ENCODE assay signal across 8 mouse cellular contexts in genomic region chr9:118506404-118507231, GRCm38 (mm10). TPM values are rescaled to one million over a fixed set of nuclear protein-coding genes. Genes with fewer than 3 reads are reported as not detected.
DNase-seq lines count a peak whose midpoint lies in the region; ATAC-seq and TF ChIP-seq lines count a peak whose summit lies in the region.

No protein-coding gene starts in this region.

- DNase-seq in Muller cell, postnatal 12 days (ENCODE audit: inconsistent ontology term), result peak; percentile 55
- DNase-seq in cerebellum, postnatal 14 days, result peak; percentile 41 to 51
- DNase-seq in frontal cortex, postnatal 14 days (ENCODE audit: low spot score in 2 of 2), result no peak

- peak overlapping the region; percentile 74 for H3ac ChIP-seq in C2C12 (ENCODE audit: control insufficient read depth, insufficient read length, low read depth)

- no peaks in the 10 kb centered on the region for H3K9me3 ChIP-seq in intestine, embryonic 16.5 days (ENCODE audit: control insufficient read depth, low read length)
- no peaks in the 10 kb centered on the region for H3K9me3 ChIP-seq in liver, embryonic 15.5 days (replicated peaks)
- no peaks in the 10 kb centered on the region for H3K9me3 ChIP-seq in neural tube, embryonic 13.5 days

- H3K36me3 ChIP-seq in C2C12 (ENCODE audit: control insufficient read depth, insufficient read depth), result no peaks in the 10 kb centered on the region
- H3K36me3 ChIP-seq in intestine, embryonic 16.5 days (ENCODE audit: control insufficient read depth, insufficient read depth, low read length), result no peaks in the 10 kb centered on the region
- 0 out of 2 replicates have a peak, but pooled peaks cover 3% of the 10 kb centered on the region for H3K36me3 ChIP-seq in liver, embryonic 15.5 days (replicated peaks)
- H3K36me3 ChIP-seq in neural tube, embryonic 13.5 days, result 0 out of 2 replicates have a peak, but pooled peaks cover 5% of the 10 kb centered on the region

- H3K79me2 ChIP-seq in C2C12 (ENCODE audit: control insufficient read depth, insufficient read depth), result peaks cover 55% of the 10 kb centered on the region

- peak overlapping the region; percentile 72 for H3K4me3 ChIP-seq in C2C12 (ENCODE audit: insufficient read depth, poor library complexity, severe bottlenecking)
- peak overlapping the region; percentile 90 for H3K4me3 ChIP-seq in intestine, embryonic 16.5 days (ENCODE audit: low read length)
- peak overlapping the region; percentile 85 for H3K4me3 ChIP-seq in liver, embryonic 15.5 days (replicated peaks)
- peak overlapping the region; percentile 93 for H3K4me3 ChIP-seq in neural tube, embryonic 13.5 days

- peak overlapping the region; percentile 84 for H3K4me2 ChIP-seq in intestine, embryonic 16.5 days (ENCODE audit: low read depth, low read length)
- H3K4me2 ChIP-seq in liver, embryonic 15.5 days, result peak overlapping the region; percentile 87
- H3K4me2 ChIP-seq in neural tube, embryonic 13.5 days, result peak overlapping the region; percentile 99

- no peak for TF ChIP-seq CTCF in C2C12 (IDR thresholded peaks at IDR 0.05; ENCODE audit: control insufficient read depth, insufficient read depth, insufficient read length)

- under 1% methylated on average over 57 of the region's 57 CpGs for WGBS in intestine, embryonic 16.5 days
- under 1% methylated on average over 57 of the region's 57 CpGs for WGBS in liver, embryonic 15.5 days (ENCODE audit: insufficient replicate concordance)
- under 1% methylated on average over 57 of the region's 57 CpGs for WGBS in neural tube, embryonic 13.5 days

- peak overlapping the region; percentile 93 for H3K9ac ChIP-seq in intestine, embryonic 16.5 days (ENCODE audit: low read depth, low read length)
- peak overlapping the region; percentile 83 for H3K9ac ChIP-seq in liver, embryonic 15.5 days
- H3K9ac ChIP-seq in neural tube, embryonic 13.5 days, result peak overlapping the region; percentile 95

- H3K27ac ChIP-seq in intestine, embryonic 16.5 days (ENCODE audit: low read length), result peak overlapping the region; percentile 82
- H3K27ac ChIP-seq in liver, embryonic 15.5 days (replicated peaks), result peak overlapping the region; percentile 72
- peak overlapping the region; percentile 78 for H3K27ac ChIP-seq in neural tube, embryonic 13.5 days (replicated peaks)

- H3K27me3 ChIP-seq in C2C12 (ENCODE audit: control insufficient read depth, insufficient read depth, insufficient read length), result no peaks in the 10 kb centered on the region
- H3K27me3 ChIP-seq in intestine, embryonic 16.5 days (replicated peaks; ENCODE audit: control insufficient read depth, insufficient read depth, low read length), result no peaks in the 10 kb centered on the region
- no peaks in the 10 kb centered on the region for H3K27me3 ChIP-seq in liver, embryonic 15.5 days
- no peaks in the 10 kb centered on the region for H3K27me3 ChIP-seq in neural tube, embryonic 13.5 days

- ATAC-seq in granulocyte monocyte progenitor cell, adult 5-6 weeks (replicated peaks; ENCODE audit: poor library complexity, severe bottlenecking), result peak; percentile 49
- peak; percentile 51 for ATAC-seq in intestine, embryonic 16.5 days
- peak; percentile 46 for ATAC-seq in liver, embryonic 15.5 days (ENCODE audit: insufficient read depth)
- peak; percentile 72 for ATAC-seq in neural tube, embryonic 13.5 days (ENCODE audit: low read depth)

- H3K79me3 ChIP-seq in C2C12 (ENCODE audit: low read depth), result peaks cover 40% of the 10 kb centered on the region

- peaks cover 37% of the 10 kb centered on the region for H3K4me1 ChIP-seq in intestine, embryonic 16.5 days (ENCODE audit: control insufficient read depth, insufficient read depth, low read length)
- peaks cover 56% of the 10 kb centered on the region for H3K4me1 ChIP-seq in liver, embryonic 15.5 days (replicated peaks)
- peaks cover 44% of the 10 kb centered on the region for H3K4me1 ChIP-seq in neural tube, embryonic 13.5 days (replicated peaks)

TF ChIP-seq in C2C12, 6 proteins besides CTCF, POLR2A, EP300 and RAD21:
- TF ChIP-seq CEBPB (IDR thresholded peaks at IDR 0.05; ENCODE audit: low read depth) (no peak), USF1 (IDR thresholded peaks at IDR 0.05; ENCODE audit: low read depth) (no peak), MYOG (IDR thresholded peaks at IDR 0.05; ENCODE audit: control insufficient read depth, extremely low read depth, insufficient read length) (no peak), MYOD1 (IDR thresholded peaks at IDR 0.05; ENCODE audit: control insufficient read depth, insufficient read length, low read depth) (no peak), FOSL1 (IDR thresholded peaks at IDR 0.05; ENCODE audit: insufficient read depth, low read length, poor library complexity, severe bottlenecking) (no peak), MAX (IDR thresholded peaks at IDR 0.05) (no peak)
TF ChIP-seq in C2C12: peak in this region for 0.

RNA-seq across cellular contexts. Expression of gene Golga4, which starts 0.6 kb away (rescaled TPM):
- polyA plus RNA-seq in C2C12 (2012; fragmentation: generic; extraction: Trizol), result 9.9 TPM
- total RNA-seq in granulocyte monocyte progenitor cell, adult 5-6 weeks (2014; fragmentation: Nextera tagmentation), result 50.2 and 61.6 TPM in 2 replicates
- 69.4 and 82.7 TPM in 2 replicates for total RNA-seq in granulocyte monocyte progenitor cell, adult 5-6 weeks (2017)
- 52.2 and 54.0 TPM in 2 replicates for polyA plus RNA-seq in intestine, embryonic 16.5 days (2015; fragmentation: Nextera tagmentation; extraction: Ambion mirVana)
- 13.5 and 14.9 TPM in 2 replicates for polyA plus RNA-seq in liver, embryonic 15.5 days (2015; fragmentation: Nextera tagmentation; extraction: Ambion mirVana)
- polyA plus RNA-seq in neural tube, embryonic 13.5 days (2015; fragmentation: Nextera tagmentation; extraction: Ambion mirVana), result 49.3 TPM in 2 replicates

RNA-seq across cellular contexts. Expression of gene Eomes, which starts 28.6 kb away (rescaled TPM):
- polyA plus RNA-seq in C2C12 (2012; fragmentation: generic; extraction: Trizol), result 0.15 TPM
- not detected in 2 replicates for total RNA-seq in granulocyte monocyte progenitor cell, adult 5-6 weeks (2014; fragmentation: Nextera tagmentation)
- not detected in 2 replicates for total RNA-seq in granulocyte monocyte progenitor cell, adult 5-6 weeks (2017)
- polyA plus RNA-seq in intestine, embryonic 16.5 days (2015; fragmentation: Nextera tagmentation; extraction: Ambion mirVana), result 0.09 and 0.10 TPM in 2 replicates
- 0.03 TPM in 1 of 2 replicates, not detected in the other for polyA plus RNA-seq in liver, embryonic 15.5 days (2015; fragmentation: Nextera tagmentation; extraction: Ambion mirVana)
- polyA plus RNA-seq in neural tube, embryonic 13.5 days (2015; fragmentation: Nextera tagmentation; extraction: Ambion mirVana), result 0.08 and 0.17 TPM in 2 replicates

Comparison
In these comparisons a context has a peak if more than half of its experiments do, and no peak if none do; other contexts are left out.
1. DNase-seq: peak in Muller cell, postnatal 12 days (single experiment) and cerebellum, postnatal 14 days (2 of 2); none in frontal cortex, postnatal 14 days (0 of 2).
2. Peak in every context shown above with its lines, with median percentiles within 50 percentile points of each other: H3K4me3 ChIP-seq, ATAC-seq, H3K27ac ChIP-seq, H3K4me2 ChIP-seq and H3K9ac ChIP-seq.